In the genomic region with DNA sequence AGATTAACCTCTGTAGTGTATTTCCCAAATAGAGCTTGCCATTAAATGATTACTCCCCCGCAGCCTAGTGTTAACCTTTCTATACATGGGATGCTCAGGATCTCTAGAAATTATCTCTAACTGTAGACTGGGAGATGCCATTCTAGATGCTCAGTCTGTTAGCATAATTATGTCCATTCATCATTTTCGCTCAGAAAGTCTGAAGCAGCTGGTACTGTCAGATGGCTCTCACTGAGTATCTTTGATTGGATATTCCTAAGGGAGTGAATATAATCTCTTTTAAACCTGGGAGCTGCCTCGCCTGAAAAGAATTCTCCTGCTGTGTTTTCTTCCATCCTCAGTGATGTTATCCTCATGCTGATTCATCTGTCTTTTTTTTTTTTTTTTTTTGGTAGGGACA, we compare ENCODE assay signal across 20 mouse cellular contexts.
DNase-seq lines count a peak whose midpoint lies in the region; ATAC-seq and TF ChIP-seq lines count a peak whose summit lies in the region.
"Had no signal": no experiment of that assay in that cellular context is flagged by ENCODE, and none has a peak within 500 bp of the region (broad histone marks: within the 10 kb centered on the region; RNA-seq: fewer than 3 reads in every experiment).

No protein-coding gene starts in this region.

- peak overlapping the region; percentile 42 for H3K27ac ChIP-seq in hindbrain, embryonic 13.5 days
- no peak overlapping the region for H3K27ac ChIP-seq in hindbrain, embryonic 10.5 days
- no peak overlapping the region for H3K27ac ChIP-seq in midbrain, postnatal 0 days (ENCODE audit: low read depth, low read length)
- no peak overlapping the region for H3K27ac ChIP-seq in midbrain, embryonic 16.5 days (ENCODE audit: low read length)
- H3K27ac ChIP-seq: embryonic facial prominence, embryonic 15.5 days; gastrocnemius, adult 2 months; heart, embryonic 13.5 days; hindbrain, embryonic 15.5 days had no signal

- peaks cover 23% of the 10 kb centered on the region for H3K27me3 ChIP-seq in hindbrain, embryonic 13.5 days
- peaks cover 13% of the 10 kb centered on the region for H3K27me3 ChIP-seq in hindbrain, embryonic 10.5 days (ENCODE audit: insufficient read depth, poor library complexity, severe bottlenecking)
- no peaks in the 10 kb centered on the region for H3K27me3 ChIP-seq in midbrain, postnatal 0 days (ENCODE audit: insufficient read depth, low read length)
- no peaks in the 10 kb centered on the region for H3K27me3 ChIP-seq in midbrain, embryonic 16.5 days (ENCODE audit: control insufficient read depth, insufficient read depth, low read depth, low read length)
- H3K27me3 ChIP-seq: embryonic facial prominence, embryonic 15.5 days; hindbrain, embryonic 15.5 days had no signal

- no peak for TF ChIP-seq POLR2A in brain, embryonic 14.5 days (IDR thresholded peaks at IDR 0.05; ENCODE audit: borderline replicate concordance, extremely low read depth, insufficient read depth, insufficient read length, poor library complexity, severe bottlenecking)

- no peak for DNase-seq in hindbrain, embryonic 10.5 days (ENCODE audit: low spot score)
- DNase-seq in midbrain, postnatal 0 days (ENCODE audit: low spot score) = peak; percentile 53
- DNase-seq in brain, embryonic 14.5 days (ENCODE audit: low read depth) = peak; percentile 75
- peak; percentile 38 for DNase-seq in retina, postnatal 1 day
- DNase-seq in lung, postnatal 4 days = no peak
- no peak for DNase-seq in layer of hippocampus, adult 11-12 months (ENCODE audit: low spot score)
- DNase-seq: adrenal gland, postnatal 10 days; B cell, adult 2 months; cerebellum, adult 2 months; cerebellum, postnatal 10 days; gastrocnemius, adult 2 months; gastrocnemius, postnatal 25 days; heart, postnatal 36 days; kidney, adult 11 months had no signal

- no peak overlapping the region for H3K9ac ChIP-seq in hindbrain, embryonic 13.5 days
- H3K9ac ChIP-seq in midbrain, postnatal 0 days (replicated peaks; ENCODE audit: low read length, poor library complexity, severe bottlenecking) = no peak overlapping the region
- no peak overlapping the region for H3K9ac ChIP-seq in midbrain, embryonic 16.5 days (ENCODE audit: low read depth, low read length)
- H3K9ac ChIP-seq: embryonic facial prominence, embryonic 15.5 days; heart, embryonic 13.5 days; hindbrain, embryonic 15.5 days had no signal

- peaks cover 16% of the 10 kb centered on the region for H3K4me1 ChIP-seq in hindbrain, embryonic 13.5 days (replicated peaks)
- peaks cover 28% of the 10 kb centered on the region for H3K4me1 ChIP-seq in hindbrain, embryonic 10.5 days (replicated peaks)
- H3K4me1 ChIP-seq in midbrain, postnatal 0 days (ENCODE audit: insufficient read depth, low read length) = no peaks in the 10 kb centered on the region
- H3K4me1 ChIP-seq in midbrain, embryonic 16.5 days (ENCODE audit: control insufficient read depth, insufficient read depth, low read length) = peaks cover 6% of the 10 kb centered on the region; the same call in 1 of the 2 replicates

- H3K4me2 ChIP-seq in hindbrain, embryonic 13.5 days = no peak overlapping the region
- no peak overlapping the region for H3K4me2 ChIP-seq in midbrain, postnatal 0 days (ENCODE audit: low read depth, low read length, poor library complexity, severe bottlenecking)
- no peak overlapping the region for H3K4me2 ChIP-seq in midbrain, embryonic 16.5 days (ENCODE audit: low read length)
- H3K4me2 ChIP-seq: embryonic facial prominence, embryonic 15.5 days; heart, embryonic 13.5 days; hindbrain, embryonic 15.5 days had no signal

- TF ChIP-seq CTCF in midbrain, postnatal 0 days (IDR thresholded peaks at IDR 0.05) = no peak
- no peak for TF ChIP-seq CTCF in brain, embryonic 14.5 days (IDR thresholded peaks at IDR 0.05; ENCODE audit: borderline replicate concordance, extremely low read depth, insufficient read depth, insufficient read length)

- peaks cover 13% of the 10 kb centered on the region; the same call in 1 of the 2 replicates for H3K36me3 ChIP-seq in hindbrain, embryonic 13.5 days
- H3K36me3 ChIP-seq in hindbrain, embryonic 10.5 days = peaks cover 17% of the 10 kb centered on the region
- H3K36me3 ChIP-seq in midbrain, postnatal 0 days (ENCODE audit: insufficient read depth, low read length) = no peaks in the 10 kb centered on the region
- no peaks in the 10 kb centered on the region for H3K36me3 ChIP-seq in midbrain, embryonic 16.5 days (ENCODE audit: control insufficient read depth, insufficient read depth, low read length)
- H3K36me3 ChIP-seq: hindbrain, embryonic 15.5 days had no signal

- ATAC-seq in hindbrain, embryonic 13.5 days (ENCODE audit: low FRiP score) = peak; percentile 25; the same call in 1 of the 2 replicates
- ATAC-seq in midbrain, postnatal 0 days (ENCODE audit: low FRiP score) = no peak
- no peak for ATAC-seq in midbrain, embryonic 16.5 days

- 46% methylated on average over 3 of the region's 3 CpGs for WGBS in hindbrain, embryonic 13.5 days
- 68% methylated on average over 3 of the region's 3 CpGs for WGBS in hindbrain, embryonic 10.5 days
- WGBS in midbrain, postnatal 0 days = 52% methylated on average over 3 of the region's 3 CpGs
- 42% methylated on average over 3 of the region's 3 CpGs for WGBS in midbrain, embryonic 16.5 days

- no peak overlapping the region for H3K4me3 ChIP-seq in hindbrain, embryonic 13.5 days
- H3K4me3 ChIP-seq in hindbrain, embryonic 10.5 days = no peak overlapping the region
- H3K4me3 ChIP-seq in midbrain, postnatal 0 days (ENCODE audit: low read depth, low read length) = no peak overlapping the region
- no peak overlapping the region for H3K4me3 ChIP-seq in midbrain, embryonic 16.5 days (ENCODE audit: low read depth, low read length)
- H3K4me3 ChIP-seq: embryonic facial prominence, embryonic 15.5 days; erythroblast, embryonic 14.5 days; gastrocnemius, adult 2 months; heart, embryonic 13.5 days; hindbrain, embryonic 15.5 days had no signal

- no peaks in the 10 kb centered on the region for H3K9me3 ChIP-seq in hindbrain, embryonic 13.5 days
- H3K9me3 ChIP-seq in hindbrain, embryonic 10.5 days = no peaks in the 10 kb centered on the region
- H3K9me3 ChIP-seq in midbrain, postnatal 0 days (ENCODE audit: low read length) = no peaks in the 10 kb centered on the region
- no peaks in the 10 kb centered on the region for H3K9me3 ChIP-seq in midbrain, embryonic 16.5 days (replicated peaks; ENCODE audit: control insufficient read depth, low read length, poor library complexity, severe bottlenecking)
- H3K9me3 ChIP-seq: embryonic facial prominence, embryonic 15.5 days; heart, embryonic 13.5 days; hindbrain, embryonic 15.5 days had no signal

Comparison
In these comparisons a context has a peak if more than half of its experiments do, and no peak if none do; other contexts are left out.
1. DNase-seq: peak in midbrain, postnatal 0 days (single experiment), brain, embryonic 14.5 days (single experiment) and retina, postnatal 1 day (single experiment); none in hindbrain, embryonic 10.5 days (single experiment), lung, postnatal 4 days (0 of 2) and layer of hippocampus, adult 11-12 months (single experiment).